Mouse (Mus musculus) layer of hippocampus, adult 18-20 months (tissue): ENCODE data around the gene 6030408B16Rik. TPM values are rescaled to one million over a fixed set of nuclear protein-coding genes. Genes with fewer than 3 reads are reported as not detected.
A peak's percentile ranks its signal among the peaks of the same experiment; 100 is the strongest.

Source experiments
- DNase-seq, 2 experiments: peaks; one replicate each; pipeline ENCODE4 v3.0.0; 2022; ENCODE audit warnings: low spot score in 2 of 2
- total RNA-seq, 2 experiments: library from RNA; stranded (reverse); gene quantifications; 2 replicates each; pipeline ENCODE4 v1.2.3; 2021

Gene 6030408B16Rik
- total RNA-seq, 2 experiments from 2014 or later: 0.27 to 0.66 TPM

DNA sequence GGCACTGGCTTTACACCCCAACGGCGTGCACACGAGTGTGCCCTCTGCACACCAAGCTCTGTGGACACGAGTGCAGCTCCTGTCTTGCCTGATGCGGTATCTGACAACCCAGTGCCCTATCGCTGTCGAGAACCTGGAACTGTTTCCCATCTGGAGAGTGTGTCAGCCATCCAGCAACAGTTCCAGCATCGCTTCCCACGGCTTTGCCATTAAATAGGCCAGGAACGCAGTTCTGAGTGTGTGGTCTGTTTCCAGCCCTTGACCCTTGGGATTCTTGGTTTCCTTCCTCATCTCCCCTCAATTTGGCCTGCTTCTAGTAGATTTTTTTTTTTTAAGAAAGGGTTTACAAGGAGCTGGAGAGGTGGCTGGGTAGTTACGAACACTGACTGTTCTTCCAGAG is 3.1 kb downstream of the 6030408B16Rik start:
- DNase-seq: no peak

DNA sequence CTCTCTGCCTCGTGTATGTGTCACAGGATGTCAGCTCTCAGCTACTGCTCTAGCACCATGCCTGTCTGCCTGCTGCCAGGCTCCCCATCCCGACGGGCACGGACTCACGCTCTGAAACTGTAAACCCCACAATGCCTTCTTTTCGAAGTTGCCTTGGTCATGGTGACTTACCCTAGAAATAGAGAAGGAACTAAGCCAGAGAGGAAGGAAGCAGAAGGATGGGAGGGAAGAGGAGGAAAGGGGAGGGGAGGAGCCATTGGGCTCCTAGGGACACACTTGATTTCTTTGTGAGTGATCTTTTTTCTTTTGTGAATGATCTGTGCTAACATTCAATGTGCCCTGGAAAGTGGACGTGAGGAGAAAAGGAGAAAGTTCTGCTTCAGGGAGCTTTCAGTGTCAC is 5.0 kb downstream of the 6030408B16Rik start:
- no peak for DNase-seq

DNA sequence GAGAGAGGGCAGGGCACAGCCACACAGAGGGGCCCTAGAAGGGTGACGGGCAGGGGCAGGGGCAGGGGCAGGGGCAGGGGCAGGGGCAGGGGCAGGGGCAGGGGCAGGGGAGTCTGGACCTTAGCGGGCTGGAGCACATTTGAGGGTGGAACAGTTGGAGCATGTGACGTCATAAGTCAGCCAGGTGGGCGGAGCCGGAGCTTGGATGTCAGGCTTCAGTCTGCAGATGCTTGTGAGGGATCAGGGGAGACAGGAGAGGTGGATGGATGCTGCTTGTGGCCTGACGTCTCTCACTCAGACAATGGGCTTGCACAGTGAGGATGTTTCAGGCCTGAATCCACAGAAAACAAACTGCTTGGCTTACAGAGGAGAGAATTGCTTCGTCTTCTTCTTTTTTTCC is 5.5 kb downstream of the 6030408B16Rik start:
- no peak for DNase-seq

DNA sequence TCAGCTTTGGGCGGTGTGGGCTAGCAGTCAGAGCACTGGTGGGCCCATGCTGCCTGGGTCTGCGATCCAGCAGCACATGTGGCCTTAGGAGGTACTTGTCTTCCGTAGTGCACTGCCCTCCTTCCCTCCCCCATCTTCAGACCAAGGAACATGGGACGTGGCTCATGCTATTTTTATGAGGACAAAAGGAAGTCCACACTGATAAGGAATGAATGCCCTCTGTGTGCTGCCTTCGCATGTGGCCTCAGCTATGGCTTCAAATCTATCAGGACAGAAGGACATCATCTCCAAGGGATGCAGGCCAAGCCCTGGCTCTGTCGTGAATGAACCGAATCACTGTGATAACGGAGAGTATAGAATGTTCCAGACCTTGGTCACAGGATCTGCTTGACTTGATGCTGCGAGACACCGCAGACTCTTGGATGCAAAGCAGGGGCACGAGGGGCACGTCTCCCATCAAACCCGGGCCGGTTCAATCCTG is 6.5 kb downstream of the 6030408B16Rik start:
- DNase-seq: no peak

DNA sequence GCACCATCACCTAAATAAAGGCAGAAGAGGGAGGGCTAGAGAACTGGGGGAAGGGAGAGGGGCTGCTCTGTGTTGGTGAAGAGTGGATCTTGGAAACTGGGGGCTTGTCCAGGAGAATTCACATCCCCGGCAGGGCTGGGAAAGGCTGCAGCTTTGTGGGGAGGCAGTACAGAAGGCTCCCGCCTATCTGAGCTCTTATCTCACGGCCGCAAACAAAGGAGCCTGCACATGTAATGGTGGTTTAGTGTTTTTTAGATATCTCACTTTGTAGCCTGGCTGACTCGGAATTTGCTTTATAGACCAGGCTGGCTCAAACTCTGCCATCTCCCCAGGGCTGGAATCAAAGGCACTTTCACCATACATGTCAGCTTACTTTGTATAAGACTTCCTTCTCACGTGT is 7.1 kb downstream of the 6030408B16Rik start:
- no peak for DNase-seq

DNA sequence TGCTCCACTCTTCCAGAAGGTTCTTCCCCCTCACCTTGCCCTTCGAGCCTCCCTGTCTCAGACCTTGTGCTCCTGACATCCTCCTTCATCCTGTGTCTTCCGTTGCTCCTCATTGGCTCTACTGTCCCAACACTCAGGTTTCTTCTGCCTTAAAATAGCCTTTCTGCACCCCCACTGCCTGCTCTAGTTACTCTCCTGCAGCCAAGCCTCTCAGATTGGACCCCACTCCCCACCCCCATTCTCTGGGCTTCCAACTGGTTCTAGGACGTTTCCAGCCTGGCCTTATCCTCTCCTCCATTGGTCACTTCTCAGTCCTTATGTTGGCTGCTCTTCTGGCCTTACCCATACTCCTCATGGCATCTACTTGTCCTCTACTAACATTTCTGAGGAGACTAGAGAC is 9.2 kb downstream of the 6030408B16Rik start:
- no peak for DNase-seq

DNA sequence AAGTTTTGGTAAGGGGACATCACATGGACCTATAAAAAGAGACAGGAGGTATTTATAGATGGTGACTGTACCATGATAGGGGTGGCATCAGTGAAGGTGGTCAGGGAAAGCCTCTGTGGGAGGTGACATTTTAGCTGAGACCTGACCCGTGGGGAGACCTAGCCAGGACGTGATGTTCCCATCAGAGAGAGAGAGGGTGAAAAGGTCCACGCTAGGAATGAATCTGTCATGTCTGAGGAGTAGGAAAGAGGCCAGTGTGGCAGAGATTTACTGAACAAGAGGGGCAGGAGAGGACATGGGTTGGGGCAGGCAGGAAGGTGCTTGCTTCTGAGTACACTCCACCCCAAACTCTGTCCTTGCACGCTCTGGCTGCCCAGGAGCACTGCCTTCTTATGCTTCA is 10.8 kb downstream of the 6030408B16Rik start:
- no peak for DNase-seq

DNA sequence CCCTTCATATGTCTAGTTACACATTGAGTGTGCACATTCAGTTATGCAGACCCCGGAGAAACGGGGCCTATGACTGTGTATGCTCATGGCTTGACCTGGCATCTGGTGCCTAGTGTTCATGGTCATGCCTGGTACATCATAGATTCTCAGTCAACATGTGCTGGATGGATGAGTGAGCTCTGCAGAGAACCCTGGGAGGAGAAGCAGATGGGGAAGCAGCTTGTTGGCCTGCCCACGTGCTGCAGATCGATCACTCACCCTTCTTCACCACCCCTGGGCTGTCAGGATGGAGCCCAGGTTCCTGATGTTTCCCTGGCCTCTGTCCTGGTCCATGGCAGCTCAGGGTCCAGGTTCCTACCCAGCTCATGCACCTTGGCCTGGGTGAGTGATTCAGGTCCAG is 13.4 kb downstream of the 6030408B16Rik start:
- peak; percentile 76 to 90 for DNase-seq

DNA sequence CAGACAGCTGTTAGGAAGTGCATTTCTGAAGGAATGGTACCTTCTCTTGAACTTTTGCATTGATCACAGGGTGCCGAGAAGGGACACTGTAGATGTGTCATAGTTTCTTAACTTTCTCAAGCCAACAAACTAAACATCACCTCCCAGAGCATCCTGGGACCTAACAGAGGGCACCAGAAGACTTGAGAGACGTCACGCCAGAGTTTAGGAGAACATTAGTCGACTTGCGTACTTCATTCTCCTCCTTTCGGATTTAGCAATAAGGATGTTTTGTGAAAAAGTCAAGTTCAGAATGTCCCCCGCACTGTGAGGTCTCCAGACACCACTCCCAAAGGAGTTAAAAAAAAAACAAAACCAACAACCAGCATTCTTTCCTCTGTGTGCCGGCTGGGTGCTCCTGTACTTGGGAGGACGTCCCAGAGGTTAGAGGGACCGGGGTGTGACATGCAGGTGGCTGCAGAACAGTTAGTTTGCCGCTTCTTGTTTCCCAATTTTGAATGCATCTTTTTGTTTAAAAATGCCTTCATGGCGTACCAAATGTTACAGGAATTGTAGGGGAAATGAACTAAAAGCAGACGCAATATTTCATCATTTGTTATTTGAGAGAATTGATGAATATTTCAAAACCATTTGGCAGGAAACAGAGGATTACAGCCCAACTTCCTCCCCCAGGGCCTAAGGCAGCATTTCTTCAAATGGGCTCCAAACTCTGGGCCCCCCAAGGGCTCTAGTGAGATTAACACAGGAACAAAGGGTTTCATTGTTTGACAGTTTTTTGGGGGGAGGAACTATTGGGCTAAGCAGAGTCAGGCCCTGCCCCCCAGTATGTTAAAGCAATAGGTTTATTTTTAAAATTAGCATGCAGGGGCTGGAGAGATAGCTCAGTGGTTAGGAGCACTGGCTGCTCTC is 15.7 kb downstream of the 6030408B16Rik start:
- DNase-seq: peak; percentile 46 to 75

DNA sequence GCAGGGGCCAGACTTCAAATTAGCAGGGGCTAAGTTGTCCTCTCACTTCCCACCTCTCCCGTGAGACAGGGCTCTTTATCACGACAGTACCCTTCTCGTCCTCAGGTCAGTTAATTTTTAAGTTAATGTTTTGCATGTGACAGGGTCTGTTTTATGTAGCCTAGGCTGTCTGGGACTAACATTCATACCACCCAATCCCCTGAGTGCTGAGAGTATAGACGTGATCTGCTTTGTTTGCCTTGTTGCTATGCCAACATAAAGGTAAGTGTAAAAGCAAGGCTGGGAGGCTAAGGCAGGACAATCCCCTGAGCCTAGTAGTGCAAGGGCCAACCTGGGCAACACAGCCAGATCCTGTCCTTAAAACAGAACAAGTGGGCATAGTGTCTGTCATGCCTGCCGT is 16.5 kb downstream of the 6030408B16Rik start:
- no peak for DNase-seq

DNA sequence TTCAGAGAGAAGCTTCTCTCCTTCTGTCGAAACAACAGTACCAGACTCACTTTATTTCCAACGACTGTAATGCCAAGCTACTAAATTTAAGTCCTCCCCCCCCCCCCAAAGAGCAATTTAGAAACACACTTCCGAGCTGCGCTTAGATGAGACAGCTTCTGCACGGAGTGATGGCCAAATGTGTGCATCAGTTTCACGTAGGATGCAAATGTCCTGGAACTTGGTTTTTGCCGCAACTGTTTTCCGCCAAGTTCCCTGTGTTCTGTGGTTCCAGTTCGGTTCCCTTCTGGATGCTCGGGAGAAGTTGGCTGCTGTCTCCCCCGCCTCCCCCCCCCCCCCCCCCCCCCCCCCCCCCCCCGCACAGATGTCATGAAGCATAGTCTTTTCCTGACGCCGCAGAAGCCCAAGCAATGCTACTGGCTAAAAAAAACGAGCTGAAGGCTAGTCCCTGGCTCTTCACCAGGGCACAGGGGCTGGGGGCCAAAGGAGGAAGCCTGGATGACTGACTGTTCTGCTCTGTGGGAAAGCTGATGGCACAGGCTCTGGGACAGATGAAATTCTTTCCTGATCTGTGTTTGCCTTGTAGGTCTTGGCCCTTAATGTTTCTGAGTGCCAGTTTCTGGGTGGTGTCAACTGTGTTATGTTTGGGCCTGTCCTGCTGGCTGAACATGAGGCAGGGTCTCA is 18.2 kb downstream of the 6030408B16Rik start:
- DNase-seq: peak; percentile 45 to 74

DNA sequence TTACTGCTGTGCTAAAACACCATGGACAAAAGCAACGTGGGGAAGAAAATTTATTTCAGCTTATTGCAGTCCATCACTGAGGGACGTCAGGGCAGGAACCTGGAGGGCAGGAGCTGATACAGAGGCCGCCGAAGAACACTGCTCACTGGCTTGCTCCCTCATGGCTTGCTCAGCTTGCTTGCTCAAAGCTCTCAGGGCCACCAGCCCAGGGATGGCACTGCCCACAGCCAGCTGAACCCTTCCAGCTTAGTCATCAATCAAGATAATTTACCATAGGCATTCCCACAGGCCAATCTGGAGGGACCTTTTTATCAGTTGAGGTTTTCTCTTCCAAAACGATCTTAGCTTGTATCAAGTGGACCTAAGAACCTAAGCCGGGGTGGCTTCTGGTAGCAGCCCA is 19.0 kb downstream of the 6030408B16Rik start:
- no peak for DNase-seq

DNA sequence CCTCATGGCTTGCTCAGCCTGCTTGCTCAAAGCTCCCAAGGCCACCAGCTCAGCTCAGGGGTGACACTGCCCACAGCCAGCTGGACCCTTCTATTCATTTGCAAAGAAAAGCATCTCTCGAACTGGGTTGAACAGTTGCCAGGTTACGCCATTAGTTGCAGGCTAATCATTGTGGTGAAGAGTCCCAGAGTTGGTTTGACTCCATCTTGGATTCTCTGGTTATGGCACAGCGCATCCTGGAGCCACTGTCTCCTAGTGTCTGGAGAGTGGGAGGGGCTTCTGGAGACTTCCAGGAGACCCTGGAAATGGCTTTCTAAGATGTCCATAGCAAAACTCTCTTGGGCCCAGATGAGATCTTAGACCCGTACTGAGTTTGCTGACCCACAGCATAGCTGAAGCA is 22.4 kb downstream of the 6030408B16Rik start:
- DNase-seq: no peak

DNA sequence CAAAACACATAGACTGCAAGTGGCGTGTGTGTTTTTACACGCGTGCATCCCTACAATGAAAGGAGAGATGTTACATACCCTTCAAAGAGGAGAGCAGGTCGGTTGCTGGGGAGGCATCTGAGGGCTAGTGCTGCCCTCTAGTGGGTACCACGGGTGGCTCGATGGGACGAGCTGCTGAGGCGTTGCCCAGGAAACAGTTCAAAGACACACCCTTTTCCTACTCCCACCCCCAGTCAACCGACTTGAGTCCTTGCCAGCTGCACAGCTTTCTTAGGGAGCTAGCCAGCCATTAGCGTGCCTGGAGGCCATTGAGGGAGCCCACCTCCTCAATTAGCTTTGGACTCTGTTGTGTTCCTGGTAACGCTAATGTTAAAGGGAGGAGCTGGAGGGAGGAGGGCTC is 22.8 kb downstream of the 6030408B16Rik start:
- DNase-seq: peak; percentile 89 to 97

DNA sequence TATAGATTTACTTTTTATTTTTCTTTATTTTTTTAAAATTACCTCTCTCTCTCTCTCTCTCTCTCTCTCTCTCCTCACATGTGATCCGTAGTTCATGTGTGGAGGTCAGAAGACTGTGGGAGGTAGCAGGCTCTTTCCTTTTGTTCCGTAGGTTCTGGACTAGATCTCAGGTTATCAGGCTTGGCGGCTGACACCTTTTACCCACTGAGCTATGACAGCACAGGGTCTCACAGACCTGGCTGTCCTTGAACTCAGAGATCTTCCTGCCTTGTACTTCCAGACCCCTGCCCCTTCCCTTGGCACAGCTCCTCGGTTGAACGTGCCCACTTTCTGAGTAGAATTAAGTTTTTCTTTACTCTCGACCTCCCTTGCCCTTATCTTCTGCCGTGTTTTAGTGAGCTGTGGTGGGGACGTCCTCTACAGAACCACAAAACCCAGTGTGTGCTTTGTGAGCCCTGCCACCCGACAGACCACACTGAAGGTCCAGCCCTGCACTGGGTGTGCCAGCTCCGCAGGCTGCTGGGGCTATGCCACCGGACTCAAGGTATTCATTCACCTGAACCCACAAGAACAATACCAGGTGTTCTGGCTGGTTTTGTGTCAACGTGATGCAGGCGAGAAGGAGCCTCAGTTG is 23.4 kb downstream of the 6030408B16Rik start:
- no peak for DNase-seq

DNA sequence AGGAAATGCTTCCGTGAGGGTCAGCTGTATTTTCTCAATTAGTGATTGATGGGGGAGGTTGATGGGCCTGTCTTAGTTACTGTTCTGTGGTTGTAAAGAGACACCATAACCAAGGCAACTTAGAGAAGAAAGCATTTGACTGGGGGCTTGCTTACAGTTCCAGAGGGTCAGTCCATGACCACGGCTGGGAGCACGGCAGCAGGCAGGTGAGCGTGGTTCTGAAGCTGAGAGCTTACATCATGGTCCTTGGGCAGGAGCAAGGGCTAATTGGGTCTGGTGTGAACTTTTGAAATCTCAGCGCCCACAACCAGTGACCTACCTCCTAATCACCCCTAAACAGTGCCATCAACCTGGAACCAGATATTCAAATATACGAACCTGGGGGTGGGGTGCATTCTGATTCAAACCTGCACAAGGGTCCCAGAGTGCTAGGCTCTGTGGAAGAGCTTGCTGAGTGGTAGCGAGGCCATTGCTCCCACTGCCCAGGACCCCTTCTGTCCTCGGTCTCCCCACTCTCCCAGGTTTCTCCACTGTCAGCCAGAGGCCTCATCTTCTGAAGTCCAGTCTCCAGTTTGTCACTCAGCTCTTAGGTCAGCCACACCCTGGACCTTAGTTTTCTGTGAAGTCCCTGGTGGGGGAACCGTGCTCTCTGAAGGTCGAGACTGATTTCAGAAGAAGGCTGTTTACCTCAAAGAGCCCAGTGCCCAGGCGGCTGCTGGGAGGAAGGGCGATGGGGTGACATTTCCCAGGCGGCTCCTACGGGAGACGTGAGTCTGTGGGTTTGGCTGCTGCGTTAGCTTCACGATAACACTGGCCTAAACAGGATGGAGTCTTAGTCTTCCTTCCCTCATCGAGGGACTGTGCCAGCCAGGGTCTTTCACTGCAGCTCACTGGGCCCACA is 24.2 kb downstream of the 6030408B16Rik start:
- DNase-seq: no peak

DNA sequence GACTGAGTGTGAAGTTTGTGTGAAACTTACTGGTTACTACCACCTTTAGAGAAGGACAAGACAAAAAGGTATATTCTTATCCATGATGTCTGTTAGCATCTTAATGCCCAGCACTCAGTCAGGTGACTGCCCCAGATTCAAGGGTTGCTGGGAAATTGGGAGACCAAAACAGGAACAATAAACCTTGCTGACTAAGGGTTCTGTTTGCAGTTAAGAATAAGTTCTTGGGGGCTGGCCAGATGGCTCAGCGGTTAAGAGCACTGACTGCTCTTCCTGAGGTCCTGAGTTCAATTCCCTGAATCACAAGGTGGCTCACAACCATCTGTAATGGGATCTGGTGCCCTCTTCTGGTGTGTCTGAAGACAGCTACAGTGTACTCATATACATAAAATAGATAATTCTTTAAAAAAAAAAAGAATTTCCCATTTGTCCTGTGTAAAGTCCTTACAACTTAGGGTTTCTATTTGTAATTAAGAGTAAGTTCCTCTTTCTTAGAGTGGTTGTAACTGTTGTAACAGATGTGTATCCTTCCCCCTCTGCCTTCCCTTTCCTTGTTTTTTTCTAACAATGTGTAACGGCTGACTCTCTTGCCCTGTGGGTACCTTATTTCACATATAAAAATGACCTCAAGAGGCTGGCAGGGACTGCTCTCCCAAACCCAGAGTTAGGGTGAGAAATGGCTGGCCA is 24.9 kb downstream of the 6030408B16Rik start:
- no peak for DNase-seq

DNA sequence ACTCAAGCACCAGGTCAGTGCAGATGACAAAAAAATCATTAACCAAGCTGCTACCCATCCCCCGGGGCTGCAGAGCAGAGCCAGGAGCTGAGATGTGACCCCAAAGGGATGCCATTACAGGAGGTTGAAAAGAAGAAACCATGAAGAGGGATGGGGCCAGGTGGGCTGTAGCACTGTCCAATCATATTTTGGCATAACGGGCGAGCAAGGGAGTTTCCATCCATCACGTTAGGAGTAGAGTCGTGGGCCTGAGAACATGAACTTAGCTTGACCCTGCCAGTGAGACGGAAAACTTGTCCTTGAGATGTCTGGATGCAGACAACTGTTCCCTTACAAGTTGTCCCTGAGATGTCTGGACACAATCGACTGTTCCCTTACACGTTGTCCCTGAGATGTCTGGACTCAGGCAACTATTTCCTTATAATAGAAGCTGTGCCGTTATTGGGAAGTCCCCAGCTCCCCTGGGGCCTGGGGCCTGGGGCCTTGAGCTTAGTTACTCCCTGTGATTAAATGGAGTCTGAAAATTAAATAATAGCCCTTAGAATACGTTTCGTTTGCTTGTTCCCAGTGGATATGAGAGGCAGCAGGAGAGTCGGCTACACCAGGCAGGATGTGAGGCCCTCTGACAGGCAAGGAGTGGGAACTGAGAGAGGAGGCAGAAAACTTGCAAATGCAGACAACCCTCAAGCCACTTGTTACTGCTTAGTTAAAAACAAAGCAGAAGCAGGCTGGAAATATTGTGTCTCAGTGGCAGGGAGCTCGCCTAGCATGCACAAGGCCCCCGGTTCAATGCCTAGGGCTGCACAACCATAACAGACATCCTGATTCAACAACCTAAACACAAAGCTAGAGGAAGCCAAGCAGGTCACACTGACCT is 26.1 kb downstream of the 6030408B16Rik start:
- DNase-seq: no peak

DNA sequence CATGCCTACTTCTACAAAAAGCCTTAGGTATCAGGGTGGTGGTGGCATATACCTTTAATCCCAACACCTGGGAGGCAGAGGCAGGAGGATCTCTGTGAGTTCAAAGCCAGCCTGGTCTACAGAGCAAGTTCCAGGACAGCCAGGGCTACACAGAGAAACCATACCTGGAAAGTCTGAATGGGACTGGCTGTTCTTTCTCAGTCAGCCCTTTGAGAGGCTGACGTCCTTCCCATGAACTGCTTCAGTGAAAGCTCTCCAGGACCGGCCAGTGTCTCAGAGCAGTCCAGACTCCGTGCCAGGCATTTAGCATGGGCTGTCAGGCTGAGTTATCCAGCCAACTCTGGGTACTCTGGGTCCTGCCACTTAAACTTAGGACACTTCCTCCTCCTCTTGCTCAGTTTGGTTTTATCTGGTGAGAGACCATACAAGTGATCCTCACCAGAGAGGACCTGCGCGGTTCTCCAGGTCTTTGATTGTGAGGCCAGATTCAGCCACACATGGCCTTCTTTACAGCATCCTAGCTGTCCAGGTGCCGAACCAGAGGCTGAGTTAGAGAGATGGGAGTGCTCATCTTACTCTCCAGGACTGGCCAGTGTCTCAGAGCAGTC is 27.1 kb downstream of the 6030408B16Rik start:
- DNase-seq: no peak
